Mouse (Mus musculus) kidney, adult 18-20 months (tissue): ENCODE results near the gene Tuba8.

ENCODE experiments used
- DNase-seq: peaks from one replicate; pipeline ENCODE4 v3.0.0; 2021

Tuba8 gene

DNA sequence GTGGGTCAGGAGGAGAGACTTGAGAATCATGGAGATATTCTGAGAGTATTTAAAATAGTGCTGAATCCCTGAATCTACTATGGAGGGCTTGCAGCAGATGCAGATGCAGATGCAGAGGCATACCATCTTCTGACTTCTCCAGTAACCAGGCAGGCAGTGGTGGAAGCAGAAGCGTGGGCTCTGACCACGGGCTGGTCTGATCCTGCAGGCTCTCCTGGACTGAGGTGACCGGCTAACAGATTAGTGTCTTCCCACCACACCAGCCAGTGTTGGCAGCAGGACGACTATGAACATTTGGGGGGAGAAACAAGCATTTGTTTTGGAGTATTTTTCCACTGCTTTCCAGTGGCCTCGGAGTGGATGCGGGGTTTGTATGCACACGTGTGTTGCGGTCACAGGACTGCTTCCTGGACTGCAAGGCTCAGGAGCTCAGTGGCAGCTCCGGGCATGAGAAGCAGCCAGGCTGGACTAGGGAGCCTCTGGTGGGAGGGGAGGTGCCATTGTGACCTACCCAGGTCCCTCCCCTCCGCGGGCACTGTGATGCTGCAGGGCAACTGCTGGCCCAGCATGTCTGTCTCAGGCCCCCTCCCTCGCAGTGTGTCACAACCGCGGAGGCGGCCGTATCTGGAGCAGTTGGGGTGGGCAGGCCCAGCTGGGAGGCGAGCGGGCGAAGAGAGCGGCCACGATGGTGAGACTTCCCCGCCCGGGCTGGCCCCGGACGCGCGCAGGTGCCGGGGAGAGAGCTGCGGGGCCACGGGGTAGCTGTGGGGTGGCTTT lies at the start of gene Tuba8:
Gene Tuba8, plus strand, starts transcription at position 548 of the 777 bp plus-strand sequence.
- peak; percentile 45 for DNase-seq

DNA sequence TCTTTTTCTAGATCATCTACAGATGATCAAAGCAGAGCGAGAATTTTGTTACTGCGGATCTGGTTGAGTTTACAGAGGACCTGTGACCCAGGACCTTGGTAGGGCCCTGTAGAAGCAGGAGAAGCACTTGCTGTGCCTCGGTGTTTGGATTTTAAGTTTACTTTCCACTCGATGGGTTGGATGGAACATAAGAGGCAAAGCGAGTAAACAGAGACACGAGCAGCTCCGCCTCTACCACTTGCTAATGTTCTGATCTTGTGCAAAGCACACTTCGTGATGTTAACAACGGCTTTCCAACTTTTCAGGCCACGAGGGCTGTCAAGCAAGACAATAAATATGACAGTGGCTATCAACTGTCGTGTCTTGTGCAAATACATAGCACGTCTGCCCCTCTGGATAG lies 47.9 kb upstream of the Tuba8 start:
- DNase-seq: no peak

DNA sequence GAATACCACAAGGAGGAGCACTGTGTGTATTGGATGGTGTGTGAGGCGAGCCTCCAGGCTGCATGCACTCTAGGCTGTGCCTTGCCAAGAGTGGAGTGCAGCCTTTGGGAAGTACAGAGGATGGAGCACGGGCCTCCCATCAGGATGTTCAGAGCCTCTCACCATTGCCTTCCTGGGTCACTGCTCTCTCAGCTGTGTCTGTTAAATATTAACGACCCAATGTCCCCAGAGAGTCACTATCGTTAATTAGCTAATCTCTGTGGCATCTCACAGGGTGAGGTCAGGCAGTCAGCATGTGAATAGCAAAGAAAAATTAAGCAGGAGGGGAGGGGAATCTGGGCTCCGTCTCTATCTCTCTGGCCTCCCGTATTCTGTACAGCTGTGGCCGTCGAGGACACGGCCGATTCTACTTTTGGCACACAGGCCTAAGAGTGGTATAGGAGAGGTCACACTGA lies 44.4 kb upstream of the Tuba8 start:
- peak; percentile 54 for DNase-seq

DNA sequence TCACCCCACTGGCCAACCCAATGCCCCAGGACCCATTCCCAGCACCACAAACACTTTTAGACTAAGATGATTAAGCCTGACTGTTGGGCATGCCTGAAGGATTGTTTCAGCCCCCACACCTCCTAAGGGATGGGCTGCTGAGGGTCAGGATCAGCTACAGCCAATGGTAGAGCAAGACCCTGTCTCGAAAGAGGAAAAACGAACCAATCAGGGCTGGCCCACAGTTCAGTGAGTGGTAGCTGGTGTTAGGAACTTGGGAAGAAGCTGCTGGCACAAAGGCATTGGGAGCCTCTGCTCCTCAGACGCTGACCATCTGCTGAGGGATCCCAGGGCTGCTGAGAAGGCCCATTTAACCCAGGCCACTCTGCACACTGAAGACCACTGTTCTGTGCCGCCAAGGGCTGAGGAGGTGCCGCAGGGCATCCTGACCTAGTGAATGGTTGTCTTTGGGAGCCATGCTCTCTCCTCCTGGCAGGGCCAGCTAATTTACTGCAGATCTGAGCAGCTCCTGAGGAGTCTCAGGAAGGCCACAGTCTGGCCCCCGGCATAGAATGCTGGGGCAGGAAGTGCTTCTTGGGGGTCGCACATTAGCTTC lies 43.0 kb upstream of the Tuba8 start:
- DNase-seq: no peak

DNA sequence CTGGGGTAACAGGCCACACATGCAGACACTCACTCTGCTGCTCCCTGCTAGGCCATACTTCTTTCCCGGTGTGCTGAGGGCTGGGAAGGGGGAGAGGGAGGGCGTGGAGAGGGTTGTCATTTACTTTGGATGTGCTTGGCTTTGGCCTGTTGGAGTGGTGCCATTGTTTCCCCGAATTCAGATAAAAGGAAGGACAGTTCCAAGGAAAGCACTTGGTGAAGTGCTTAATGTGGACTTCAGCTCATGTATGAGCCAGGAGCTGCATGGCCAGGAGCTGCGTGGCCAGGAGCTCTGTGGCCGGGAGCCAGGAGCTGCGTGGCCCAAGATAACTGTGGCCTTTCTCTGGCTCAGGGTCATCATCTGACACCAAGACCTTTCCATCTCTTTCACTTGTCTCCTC lies 39.4 kb upstream of the Tuba8 start:
- no peak for DNase-seq

DNA sequence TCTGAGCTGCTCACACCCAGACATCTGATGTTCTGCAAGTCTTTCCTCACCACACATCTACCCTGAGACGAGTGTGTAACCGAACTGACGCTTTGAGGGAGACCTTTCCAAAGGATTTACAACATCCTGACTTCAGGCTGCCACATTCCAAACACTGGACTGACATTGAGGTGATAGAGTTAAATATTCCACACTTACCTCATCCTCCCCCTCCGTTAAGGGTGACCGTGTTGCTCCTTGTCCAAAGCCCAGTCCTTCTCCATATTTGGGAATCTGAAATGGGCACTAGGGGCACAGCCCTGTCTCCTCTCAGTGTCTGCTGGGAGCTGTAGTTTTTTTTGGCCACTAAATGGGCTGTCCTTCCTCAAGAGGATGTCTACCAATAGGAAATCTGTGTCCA lies 37.0 kb upstream of the Tuba8 start:
- no peak for DNase-seq

DNA sequence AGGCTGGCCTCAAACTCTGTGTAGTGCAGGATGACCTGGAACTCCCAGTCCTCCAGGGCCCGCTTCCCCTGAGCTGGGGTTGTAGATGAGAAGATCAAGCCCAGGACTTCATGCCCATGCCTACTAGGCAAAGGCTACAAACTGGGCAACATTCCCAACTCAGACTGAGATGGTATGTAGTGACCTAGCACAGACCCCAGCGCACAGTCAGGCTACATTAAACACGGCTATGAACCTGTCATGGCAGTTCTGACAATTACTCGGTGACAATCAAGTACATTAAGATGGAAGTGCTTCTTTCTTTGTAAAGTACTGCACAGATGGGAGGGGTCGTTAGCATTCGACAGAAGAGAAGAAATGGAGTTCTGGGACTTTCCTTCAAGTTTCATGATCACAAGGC lies 35.7 kb upstream of the Tuba8 start:
- DNase-seq: no peak

DNA sequence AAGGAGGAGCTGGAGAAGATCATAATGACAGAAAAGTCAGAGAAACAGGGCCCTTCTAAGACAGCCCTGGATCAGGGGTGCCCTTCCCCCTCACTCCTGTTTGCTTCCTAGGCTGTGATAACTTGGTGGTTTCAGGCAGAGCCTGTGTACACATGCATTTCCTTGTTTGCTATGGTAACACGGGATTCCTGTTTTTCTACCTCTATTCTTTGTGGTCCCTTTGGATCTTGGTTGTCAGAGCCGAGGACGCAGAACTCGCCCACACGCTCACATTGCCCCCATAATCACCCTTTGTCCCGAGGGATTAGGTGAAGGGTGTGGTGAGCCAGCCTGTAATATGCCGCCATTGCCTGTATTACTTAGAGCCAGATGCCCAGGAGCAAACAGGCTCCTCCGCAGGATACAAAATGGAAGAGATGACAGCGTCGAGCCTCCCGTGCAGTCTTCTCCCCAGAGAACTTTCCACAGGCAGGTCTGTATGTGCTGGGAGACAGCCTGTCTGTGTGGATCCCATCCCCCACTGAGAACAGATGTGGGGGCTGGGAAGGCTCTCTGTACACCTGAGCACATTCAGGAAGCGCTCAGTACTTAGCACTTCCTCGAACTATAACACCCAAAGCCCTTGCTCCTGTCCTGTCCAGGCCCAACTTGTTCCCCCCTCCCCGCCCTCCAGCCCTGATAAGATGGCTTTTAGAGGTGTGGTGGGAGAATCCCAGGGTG lies 34.3 kb upstream of the Tuba8 start:
- no peak for DNase-seq

DNA sequence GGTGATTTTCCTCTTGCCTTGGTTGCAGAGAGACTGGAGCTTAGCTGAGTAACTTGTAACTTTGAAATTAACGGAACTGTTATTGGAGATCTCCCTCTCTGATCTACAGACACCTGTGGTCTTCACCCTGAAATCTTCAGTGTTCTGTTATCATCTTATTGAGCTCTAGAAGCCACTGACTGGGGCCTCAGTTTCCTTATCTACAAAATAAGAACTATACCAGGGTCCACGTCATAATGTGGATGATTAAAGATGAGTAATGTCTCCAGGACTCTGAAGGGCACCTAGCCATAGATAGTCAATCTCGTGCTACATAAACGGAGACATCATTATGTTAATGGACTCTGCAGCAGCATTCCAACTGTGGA lies 33.8 kb upstream of the Tuba8 start:
- DNase-seq: no peak

DNA sequence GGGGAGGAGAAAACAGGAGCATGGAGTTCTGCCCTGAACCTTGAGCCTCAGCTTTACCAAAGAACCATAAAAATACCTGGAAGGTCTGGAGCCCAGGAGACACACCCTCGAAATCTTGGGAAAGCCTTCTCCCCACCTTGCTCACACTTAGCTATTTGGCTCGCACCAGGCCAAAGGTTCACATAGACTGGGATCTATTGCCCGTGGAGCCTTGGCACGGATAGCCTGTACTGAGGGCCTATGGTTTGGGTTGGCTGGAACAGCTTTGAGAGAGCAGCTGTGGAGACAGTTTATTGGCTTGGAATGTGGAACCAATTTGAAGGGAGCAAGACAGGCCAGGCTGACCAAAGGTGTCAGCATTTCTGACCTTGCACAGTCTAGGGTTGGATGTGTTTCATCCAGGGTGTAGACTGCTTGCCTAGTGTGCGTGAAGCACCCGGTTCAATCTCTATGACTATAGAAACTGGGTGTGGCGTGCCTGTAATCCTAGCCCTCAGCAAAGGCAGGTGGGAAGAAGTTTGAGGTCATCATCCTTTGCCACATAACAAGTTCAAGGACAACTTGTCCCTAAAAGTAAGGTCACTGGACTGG lies 33.3 kb upstream of the Tuba8 start:
- peak; percentile 43 for DNase-seq

DNA sequence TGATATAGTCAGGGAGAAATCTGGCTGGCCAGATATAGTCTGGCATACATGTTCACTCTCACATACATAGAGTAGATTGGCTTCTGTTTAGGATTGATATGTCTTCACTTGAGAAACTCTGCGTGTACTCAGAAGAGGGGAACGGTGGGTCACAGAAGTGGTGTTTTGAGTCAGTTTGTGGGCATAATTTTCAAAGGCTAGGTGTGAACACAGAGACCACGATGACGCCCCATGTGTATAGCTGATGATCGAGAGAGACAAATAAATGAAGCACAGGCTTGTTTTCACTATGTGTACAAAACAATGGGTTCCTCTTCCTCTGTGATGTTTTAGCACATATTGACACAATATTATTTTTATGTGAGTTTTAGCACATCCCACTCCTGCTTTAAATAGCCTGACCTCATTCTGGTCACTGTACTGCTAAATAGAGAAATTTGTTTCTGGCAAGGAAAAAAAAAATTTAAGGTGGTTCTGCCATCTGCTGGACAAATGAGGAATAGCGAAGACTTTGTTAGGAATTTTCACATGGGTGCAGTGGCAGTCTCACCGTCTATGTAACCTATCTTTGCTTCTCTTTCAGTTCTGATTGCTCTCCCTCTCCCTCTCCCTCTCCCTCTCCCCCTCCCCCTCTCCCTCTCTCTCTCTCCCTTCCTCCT lies 31.7 kb upstream of the Tuba8 start:
- DNase-seq: peak; percentile 46

DNA sequence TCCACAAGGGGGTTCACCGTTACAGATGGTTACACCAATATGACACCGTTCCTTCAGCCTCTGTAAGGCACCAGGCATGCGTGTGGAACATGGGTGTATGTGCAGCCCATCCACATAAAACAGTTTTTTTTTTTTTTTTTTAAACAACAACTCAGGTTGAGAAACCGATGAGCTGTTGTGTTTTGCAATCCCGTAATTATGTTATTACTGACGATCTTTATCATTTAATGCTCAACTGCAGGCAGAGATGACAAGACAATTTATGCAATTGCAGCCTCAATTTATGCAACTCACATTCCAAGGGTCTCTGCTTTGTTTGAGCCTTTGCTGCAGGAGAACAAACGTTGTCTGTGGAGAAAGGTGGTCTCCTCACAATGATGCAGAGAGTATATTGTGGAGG lies 30.6 kb upstream of the Tuba8 start:
- DNase-seq: no peak

DNA sequence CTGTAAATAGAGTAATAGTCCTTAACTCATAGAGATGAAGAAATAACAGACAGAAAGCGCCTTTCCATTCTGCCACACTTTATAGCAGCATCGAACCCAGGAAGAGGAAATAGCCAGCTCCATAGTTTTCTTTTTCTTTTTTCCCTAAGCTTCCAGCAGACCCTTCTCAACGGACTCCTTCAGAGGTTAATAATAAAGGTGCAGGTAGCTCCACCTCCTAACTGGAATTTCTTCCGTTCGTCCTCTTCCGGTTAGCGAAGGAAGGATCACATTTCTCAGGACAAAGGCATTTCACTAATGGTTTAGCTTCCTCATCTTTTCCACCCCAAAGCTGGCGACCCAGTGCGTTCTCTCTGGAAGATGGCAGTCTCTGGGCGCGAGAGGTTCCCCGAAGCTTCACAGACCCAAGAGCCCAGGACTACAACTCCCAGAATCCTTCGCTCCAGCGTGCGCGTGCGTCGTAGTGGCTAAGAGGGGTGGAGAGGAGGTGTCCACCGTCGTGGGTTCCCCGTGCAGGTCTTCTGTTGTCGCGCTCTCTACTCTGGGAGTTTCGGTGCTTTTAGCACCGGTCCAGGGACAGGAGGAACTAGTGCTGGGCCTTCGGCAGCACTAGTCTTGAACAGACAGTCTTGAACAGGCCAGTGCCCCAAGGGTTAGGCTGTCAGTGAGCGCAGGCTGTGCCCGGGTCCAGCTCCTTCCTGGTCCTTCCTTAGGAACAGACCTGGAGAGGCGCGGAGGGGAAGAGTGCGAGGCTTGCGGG lies 26.9 kb upstream of the Tuba8 start, which contains the start of gene Pex26:
Gene Pex26, plus strand, starts transcription at position 254 of the 760 bp plus-strand sequence.
- peak; percentile 95 for DNase-seq

DNA sequence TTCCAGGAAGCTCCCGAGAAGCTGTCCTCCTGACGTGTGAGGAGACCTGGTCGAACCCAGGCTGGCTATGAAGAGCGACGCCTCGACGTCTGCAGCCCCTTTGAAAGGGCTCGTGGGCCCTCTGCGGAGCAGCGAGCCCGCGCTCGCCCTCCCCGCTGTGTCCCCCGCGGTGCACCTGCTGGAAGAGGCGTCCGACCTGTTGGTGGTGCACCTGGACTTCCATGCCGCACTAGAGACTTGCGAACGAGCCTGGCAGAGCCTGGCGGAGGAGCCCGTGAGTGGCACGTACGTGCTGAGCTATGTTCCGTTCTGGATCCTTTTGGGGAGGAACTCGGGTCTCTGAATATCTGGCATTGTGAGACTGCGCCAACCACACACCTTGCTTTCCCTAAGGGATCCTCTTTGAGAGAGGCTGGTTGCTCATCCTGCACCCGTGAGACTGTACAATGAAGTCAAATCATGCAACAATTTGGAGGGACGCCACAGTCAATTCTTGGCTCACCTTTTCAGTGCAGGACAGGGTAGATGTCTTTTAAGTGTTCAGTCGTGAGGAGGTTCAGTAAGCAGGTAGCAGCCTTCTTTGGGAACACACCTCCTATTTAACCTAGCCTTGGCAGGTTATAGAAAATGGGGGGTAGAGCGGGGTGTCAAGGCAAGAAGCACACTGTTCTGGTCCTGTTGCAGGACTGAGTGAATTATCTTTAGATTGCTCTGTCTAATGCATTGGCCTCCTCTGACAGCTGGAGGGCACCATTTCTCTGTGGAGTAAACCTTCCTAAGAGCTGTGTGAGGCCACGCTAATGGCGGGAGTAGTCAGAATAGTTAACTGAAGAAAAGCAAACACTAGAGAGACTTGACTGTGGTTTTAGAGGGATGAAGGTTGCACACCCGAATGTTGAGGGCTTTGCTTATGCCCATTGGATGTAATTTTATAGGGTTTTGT lies 26.0 kb upstream of the Tuba8 start:
- peak; percentile 52 for DNase-seq

DNA sequence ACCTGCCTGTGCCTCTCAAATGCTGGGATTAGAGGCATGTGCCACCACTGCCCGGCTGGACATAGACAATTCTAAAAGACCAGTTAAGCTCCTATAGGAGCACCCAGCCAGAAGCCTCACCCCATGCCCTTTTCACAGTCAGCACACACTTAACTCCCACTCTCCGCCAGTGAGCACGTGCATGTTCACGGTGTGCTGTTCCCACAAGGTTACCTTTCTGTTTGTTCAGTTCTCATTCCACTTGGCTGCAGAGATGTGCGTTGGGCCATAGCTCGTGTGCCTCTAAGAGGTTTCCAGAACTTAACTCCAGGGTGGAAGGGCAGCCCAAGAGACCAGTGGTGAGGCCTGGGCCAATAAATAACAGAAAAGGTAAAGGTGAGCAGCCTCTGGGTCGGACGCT lies 25.3 kb upstream of the Tuba8 start:
- no peak for DNase-seq

DNA sequence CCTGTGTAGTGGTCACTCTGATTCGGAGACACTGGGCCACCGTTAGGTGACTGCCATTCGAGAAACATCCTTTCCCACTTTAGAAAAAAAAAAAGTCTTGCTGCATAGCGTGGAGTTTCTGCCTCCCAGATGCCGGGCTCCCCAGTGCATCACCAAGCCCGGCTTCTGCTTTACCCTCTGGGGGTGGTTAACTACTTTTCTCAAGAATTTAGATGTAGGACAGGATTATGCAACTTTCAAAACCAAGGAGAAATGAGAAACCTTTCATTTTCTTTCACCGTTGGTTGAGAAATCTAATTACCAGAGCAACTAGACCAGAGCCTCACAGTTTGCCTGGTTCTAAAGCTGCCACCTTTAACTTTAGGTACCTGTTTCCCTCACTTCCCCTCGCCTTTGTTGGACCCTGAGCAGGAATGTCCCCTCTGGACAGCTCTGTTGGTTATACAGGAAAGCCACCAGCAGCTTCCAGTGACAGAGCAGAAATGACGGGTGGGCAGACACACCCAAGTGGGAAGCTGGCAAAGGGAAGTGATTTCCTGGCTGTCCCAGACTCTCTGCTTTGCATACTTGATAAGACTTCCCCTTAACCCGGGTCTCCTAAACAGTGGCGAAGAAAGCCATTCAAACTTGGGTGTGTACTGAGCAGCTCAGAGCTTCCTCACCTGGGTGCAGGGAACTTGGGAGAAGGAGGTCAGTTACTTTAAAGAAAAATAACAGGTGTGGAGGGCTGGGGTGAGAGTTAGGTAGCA lies 19.1 kb upstream of the Tuba8 start:
- DNase-seq: no peak

DNA sequence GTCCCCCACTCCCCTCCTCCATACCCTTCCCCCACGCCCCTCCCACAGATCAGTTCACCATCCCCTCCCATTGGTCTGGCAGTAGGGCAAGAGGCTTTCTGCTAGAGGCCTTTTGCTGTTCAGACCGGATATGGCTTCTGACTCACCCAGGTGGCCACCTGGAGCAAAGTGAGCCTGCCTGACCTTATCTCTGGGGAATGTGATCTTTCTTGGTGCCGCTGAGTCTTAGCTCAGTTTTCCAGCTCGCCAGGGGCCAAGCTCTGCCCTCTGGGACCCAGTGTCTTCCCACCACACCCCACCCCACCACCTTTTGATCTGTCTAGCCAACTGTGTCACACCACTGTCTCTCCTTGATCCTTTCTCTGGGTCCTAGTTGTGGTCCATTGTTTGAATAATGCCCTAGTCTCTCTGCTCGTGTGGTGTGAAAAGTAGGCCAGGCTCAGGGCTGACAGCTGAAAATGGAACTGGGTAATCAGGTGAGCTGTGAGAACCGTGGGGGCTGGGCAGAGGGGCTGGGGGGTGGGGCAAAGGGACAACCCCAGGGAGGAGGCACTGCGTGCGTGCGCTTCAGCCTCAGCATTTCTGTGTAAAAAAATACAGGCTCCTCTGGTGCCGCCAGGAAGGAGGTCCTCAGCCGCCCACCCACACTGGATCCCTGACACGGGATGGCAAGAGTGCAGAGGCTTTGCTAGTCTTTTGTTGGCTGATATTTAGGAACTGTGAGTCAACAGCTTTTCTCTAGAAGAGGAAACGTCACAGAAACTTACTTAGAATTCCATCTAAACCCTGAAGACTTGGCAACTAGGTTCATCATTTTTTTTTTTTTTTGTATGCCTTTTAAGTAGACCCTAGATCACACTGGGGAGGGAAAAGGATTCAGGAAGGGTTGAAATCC lies 16.2 kb upstream of the Tuba8 start:
- no peak for DNase-seq

DNA sequence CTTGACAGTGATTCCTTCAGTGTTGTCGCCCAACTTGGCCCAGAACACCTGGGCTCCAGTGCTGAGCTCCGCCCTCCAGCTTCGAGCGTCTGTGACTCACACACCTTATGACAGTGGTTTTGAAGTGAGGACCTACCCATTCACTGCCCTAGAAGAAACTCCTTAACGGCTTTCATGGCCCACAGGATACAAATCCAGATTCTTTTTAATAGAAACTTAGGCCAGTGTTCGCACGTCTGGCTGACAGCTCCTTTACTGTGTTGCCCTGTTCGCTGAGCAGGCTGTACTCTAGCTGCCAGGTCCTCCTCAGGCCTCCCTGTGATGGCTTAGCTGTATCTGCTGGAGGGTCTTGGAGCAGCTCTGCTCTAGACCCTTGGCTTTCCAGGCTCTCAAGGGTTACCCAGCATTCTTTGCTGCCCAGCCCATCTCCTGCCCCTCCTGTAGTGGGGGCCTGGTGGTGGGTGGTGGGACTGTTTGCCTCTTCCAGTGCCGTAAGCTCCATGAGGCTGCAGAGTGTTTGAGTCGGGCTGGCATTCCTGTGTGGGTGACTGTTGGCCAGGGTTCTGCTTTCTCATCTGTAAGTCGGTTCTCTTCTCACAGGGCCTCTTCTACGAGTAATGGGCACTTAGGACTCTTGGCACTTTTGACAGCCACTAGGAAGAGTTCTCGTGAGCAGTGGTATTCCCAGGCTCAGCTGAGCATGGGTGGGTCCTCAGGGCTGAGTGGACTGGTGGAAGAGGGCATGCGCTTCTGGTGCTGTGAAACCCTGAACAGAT lies 15.4 kb upstream of the Tuba8 start:
- DNase-seq: no peak
